Mouse (Mus musculus) hindbrain, embryonic 15.5 days (tissue): ENCODE data around the gene Map3k21. TPM values are rescaled to one million over a fixed set of nuclear protein-coding genes. Genes with fewer than 3 reads are reported as not detected.

Experiments
- ATAC-seq: fragments of 200-750 bp; cut with Nextera tagmentation; 2 replicates; pipeline ENCODE4 v1.8.0; 2017; ENCODE audit warnings: low read depth, moderate number of reproducible peaks, moderate TSS enrichment; ENCODE audit not compliant: low FRiP score
- H3K27ac ChIP-seq: fragments of 300-500 bp; sonication (generic); replicated peaks from 2 replicates; pipeline ENCODE4 v1.5.1; 2015; ENCODE audit warnings: mild to moderate bottlenecking, inconsistent platforms
- H3K27me3 ChIP-seq: fragments of 300-500 bp; sonication (generic); 2 replicates; pipeline ENCODE4 v1.6.1; 2015; ENCODE audit warnings: control low read depth, inconsistent platforms
- H3K36me3 ChIP-seq: fragments of 300-500 bp; sonication (generic); 2 replicates; pipeline ENCODE4 v1.6.1; 2015; ENCODE audit warnings: control low read depth, inconsistent platforms
- H3K4me1 ChIP-seq: fragments of 300-500 bp; sonication (generic); replicated peaks from 2 replicates; pipeline ENCODE4 v1.6.1; 2015; ENCODE audit warnings: control low read depth, inconsistent platforms
- H3K4me2 ChIP-seq: fragments of 300-500 bp; sonication (generic); 2 replicates; pipeline ENCODE4 v1.6.1; 2015; ENCODE audit warnings: moderate library complexity, mild to moderate bottlenecking, inconsistent platforms
- H3K4me3 ChIP-seq: fragments of 300-500 bp; sonication (generic); 2 replicates; pipeline ENCODE4 v1.5.1; 2015; ENCODE audit warnings: mild to moderate bottlenecking, inconsistent platforms
- H3K9ac ChIP-seq: fragments of 300-500 bp; sonication (generic); 2 replicates; pipeline ENCODE4 v1.6.1; 2015; ENCODE audit warnings: inconsistent platforms
- H3K9me3 ChIP-seq: fragments of 300-500 bp; sonication (generic); 2 replicates; pipeline ENCODE4 v1.6.1; 2016; ENCODE audit warnings: control low read depth, inconsistent platforms
- WGBS: fragments of 180-500 bp; shearing (Covaris S2); methylation state at CpG from one replicate; pipeline ENCODE4 v1.1.7; 2015; 5-methylcytosine and 5-hydroxymethylcytosine counted together
- polyA plus RNA-seq: library from polyadenylated mRNA; unstranded; fragments of >200 nt; fragmentation: Nextera tagmentation; extraction: Ambion mirVana; gene quantifications from 2 replicates; pipeline ENCODE4 v1.2.1, GENCODE M21; 2015

Gene Map3k21
- polyA plus RNA-seq, 1 experiment from 2014 or later = 0.65 TPM

GRCm38 (mm10) chr8:125897388-125897787 lies 12.9 kb upstream of the Map3k21 start:
- Histone ChIP-seq H3K4me1 (peaks cover 16% of the 10 kb centered on the region), H3K4me2 (peak overlapping the region; percentile 66), H3K4me3 (peak overlapping the region; percentile 79), H3K9me3 (no peaks in the 10 kb centered on the region), H3K36me3 (no peaks in the 10 kb centered on the region), H3K27ac (peak overlapping the region; percentile 87; the same call in 1 of the 2 replicates), H3K27me3 (no peaks in the 10 kb centered on the region), H3K9ac (peak overlapping the region; percentile 74)
- ATAC-seq = peak; percentile 3; the same call in 1 of the 2 replicates
- WGBS = 59% methylated on average over 11 of the region's 11 CpGs

GRCm38 (mm10) chr8:125897868-125898788 lies 12.1 kb upstream of the Map3k21 start, which contains the start of gene Pcnx2:
Pcnx2 (minus strand) TSS chr8:125898317.
- peak; percentile 91 for ATAC-seq
- peak within 1 kb of the TSS; percentile 74 for H3K9ac ChIP-seq
- peak within 1 kb of the TSS; percentile 79 for H3K4me3 ChIP-seq
- peaks cover 16% of the 10 kb centered on the region for H3K4me1 ChIP-seq
- 6% methylated on average over 44 of the region's 44 CpGs for WGBS
- peak within 1 kb of the TSS; percentile 87 for H3K27ac ChIP-seq
- H3K36me3 ChIP-seq = no peaks in the 10 kb centered on the region
- H3K27me3 ChIP-seq = no peaks in the 10 kb centered on the region
- peak within 1 kb of the TSS; percentile 66 for H3K4me2 ChIP-seq
- no peaks in the 10 kb centered on the region for H3K9me3 ChIP-seq

GRCm38 (mm10) chr8:125898899-125899298 lies 11.4 kb upstream of the Map3k21 start:
- no peaks in the 10 kb centered on the region for H3K9me3 ChIP-seq
- H3K27me3 ChIP-seq = no peaks in the 10 kb centered on the region
- peak overlapping the region; percentile 79 for H3K4me3 ChIP-seq
- peaks cover 16% of the 10 kb centered on the region for H3K4me1 ChIP-seq
- peak overlapping the region; percentile 74 for H3K9ac ChIP-seq
- WGBS = 0% methylated on average over 6 of the region's 6 CpGs
- H3K27ac ChIP-seq = peak overlapping the region; percentile 87
- no peaks in the 10 kb centered on the region for H3K36me3 ChIP-seq
- no peak for ATAC-seq
- peak overlapping the region; percentile 66 for H3K4me2 ChIP-seq

- Histone ChIP-seq H3K9ac (no peak overlapping the region), H3K27me3 (no peaks in the 10 kb centered on the region), H3K27ac (no peak overlapping the region), H3K4me3 (no peak overlapping the region), H3K4me1 (peaks cover 16% of the 10 kb centered on the region), H3K9me3 (no peaks in the 10 kb centered on the region), H3K36me3 (no peaks in the 10 kb centered on the region), H3K4me2 (no peak overlapping the region)
- 24% methylated on average over 2 of the region's 2 CpGs for WGBS
- no peak for ATAC-seq
Measured at GRCm38 (mm10) chr8:125901167-125901566, 9.1 kb upstream of the Map3k21 start.

- H3K27ac ChIP-seq = no peak overlapping the region
- peaks cover 3% of the 10 kb centered on the region; the same call in 1 of the 2 replicates for H3K27me3 ChIP-seq
- peaks cover 7% of the 10 kb centered on the region for H3K4me1 ChIP-seq
- H3K4me2 ChIP-seq = no peak overlapping the region
- no peaks in the 10 kb centered on the region for H3K9me3 ChIP-seq
- 62% methylated on average over 3 of the region's 3 CpGs for WGBS
- H3K36me3 ChIP-seq = no peaks in the 10 kb centered on the region
- H3K9ac ChIP-seq = no peak overlapping the region
- no peak overlapping the region for H3K4me3 ChIP-seq
- no peak for ATAC-seq
Measured at GRCm38 (mm10) chr8:125902521-125902920, 7.7 kb upstream of the Map3k21 start.

GRCm38 (mm10) chr8:125905341-125905740 lies 4.9 kb upstream of the Map3k21 start:
- Histone ChIP-seq H3K27ac (no peak overlapping the region), H3K27me3 (peaks cover 20% of the 10 kb centered on the region), H3K9me3 (no peaks in the 10 kb centered on the region), H3K4me2 (no peak overlapping the region), H3K4me3 (no peak overlapping the region), H3K9ac (no peak overlapping the region), H3K4me1 (peaks cover 7% of the 10 kb centered on the region), H3K36me3 (no peaks in the 10 kb centered on the region)
- WGBS = 78% methylated on average over 2 of the region's 2 CpGs
- no peak for ATAC-seq

GRCm38 (mm10) chr8:125907311-125907710 lies 2.9 kb upstream of the Map3k21 start:
- Histone ChIP-seq H3K4me1 (peaks cover 16% of the 10 kb centered on the region), H3K27me3 (peaks cover 38% of the 10 kb centered on the region), H3K27ac (no peak overlapping the region), H3K9me3 (no peaks in the 10 kb centered on the region), H3K4me2 (no peak overlapping the region), H3K9ac (no peak overlapping the region), H3K36me3 (no peaks in the 10 kb centered on the region), H3K4me3 (no peak overlapping the region)
- WGBS = 76% methylated on average over 2 of the region's 2 CpGs
- no peak for ATAC-seq

- Histone ChIP-seq H3K36me3 (no peaks in the 10 kb centered on the region), H3K4me2 (peak overlapping the region; percentile 88), H3K9ac (peak overlapping the region; percentile 42; the same call in 1 of the 2 replicates), H3K27me3 (peaks cover 53% of the 10 kb centered on the region), H3K9me3 (no peaks in the 10 kb centered on the region), H3K4me3 (peak overlapping the region; percentile 54), H3K4me1 (peaks cover 16% of the 10 kb centered on the region), H3K27ac (no peak overlapping the region)
- 0 out of 2 replicates have a peak, but pooled peaks have one; percentile 10 for ATAC-seq
- WGBS = 5% methylated on average over 30 of the region's 30 CpGs
Measured at GRCm38 (mm10) chr8:125909661-125910364, 437 bp upstream of the Map3k21 start.

- H3K9ac ChIP-seq = peak overlapping the region; percentile 42
- peak overlapping the region; percentile 88 for H3K4me2 ChIP-seq
- no peaks in the 10 kb centered on the region for H3K9me3 ChIP-seq
- 2% methylated on average over 31 of the region's 31 CpGs for WGBS
- peak overlapping the region; percentile 54 for H3K4me3 ChIP-seq
- peaks cover 16% of the 10 kb centered on the region for H3K4me1 ChIP-seq
- H3K27ac ChIP-seq = no peak overlapping the region
- peak; percentile 31 for ATAC-seq
- peaks cover 53% of the 10 kb centered on the region for H3K27me3 ChIP-seq
- no peaks in the 10 kb centered on the region for H3K36me3 ChIP-seq
Measured at GRCm38 (mm10) chr8:125911229-125911580, 955 bp downstream of the Map3k21 start.

- H3K4me3 ChIP-seq = no peak overlapping the region
- H3K36me3 ChIP-seq = no peaks in the 10 kb centered on the region
- no peak overlapping the region for H3K4me2 ChIP-seq
- no peak for ATAC-seq
- 81% methylated on average over 4 of the region's 4 CpGs for WGBS
- H3K4me1 ChIP-seq = peaks cover 16% of the 10 kb centered on the region
- H3K27ac ChIP-seq = no peak overlapping the region
- H3K9me3 ChIP-seq = no peaks in the 10 kb centered on the region
- peaks cover 49% of the 10 kb centered on the region for H3K27me3 ChIP-seq
- no peak overlapping the region for H3K9ac ChIP-seq
Measured at GRCm38 (mm10) chr8:125913206-125913605, 3.0 kb downstream of the Map3k21 start.

- Histone ChIP-seq H3K4me2 (no peak overlapping the region), H3K36me3 (no peaks in the 10 kb centered on the region), H3K9me3 (no peaks in the 10 kb centered on the region), H3K27ac (no peak overlapping the region), H3K4me3 (no peak overlapping the region), H3K4me1 (peaks cover 16% of the 10 kb centered on the region), H3K27me3 (peaks cover 42% of the 10 kb centered on the region), H3K9ac (no peak overlapping the region)
- no peak for ATAC-seq
- 80% methylated on average over 9 of the region's 9 CpGs for WGBS
Measured at GRCm38 (mm10) chr8:125914386-125914785, 4.1 kb downstream of the Map3k21 start.

- Histone ChIP-seq H3K9me3 (no peaks in the 10 kb centered on the region), H3K27me3 (peaks cover 17% of the 10 kb centered on the region), H3K36me3 (no peaks in the 10 kb centered on the region), H3K27ac (no peak overlapping the region), H3K4me1 (no peaks in the 10 kb centered on the region), H3K4me2 (no peak overlapping the region), H3K9ac (no peak overlapping the region), H3K4me3 (no peak overlapping the region)
- no peak for ATAC-seq
- WGBS = 77% methylated on average over 10 of the region's 10 CpGs
Measured at GRCm38 (mm10) chr8:125917013-125917412, 6.8 kb downstream of the Map3k21 start.
